Mouse (Mus musculus): ENCODE data around the gene Robo2.

- TF ChIP-seq GATA1 (IDR thresholded peaks at IDR 0.05; ENCODE audit: borderline replicate concordance, low read length) (no peak), FLI1 (IDR thresholded peaks at IDR 0.05; ENCODE audit: low read length) (no peak)
Measured at GRCm38 (mm10) chr16:74216879-74217415, 194.7 kb downstream of the Robo2 start.

Data from megakaryocyte, embryonic 14.5 days (primary cell).